Mouse (Mus musculus) granulocyte monocyte progenitor cell, adult 5-6 weeks (primary cell): ENCODE measurements around the gene Stac. TPM values are rescaled to one million over a fixed set of nuclear protein-coding genes. Genes with fewer than 3 reads are reported as not detected.

ENCODE experiments used
- ATAC-seq: replicated peaks from 2 replicates; pipeline ENCODE4 v1.8.0; 2016; ENCODE audit warnings: mild to moderate bottlenecking, moderate TSS enrichment, inconsistent platforms; ENCODE audit not compliant: poor library complexity, severe bottlenecking
- total RNA-seq, 2 experiments: library from RNA; stranded (forward) in 1 of 2; stranded (reverse) in 1 of 2; fragments of 200-712, 200-1000 nt in 1 of 2; fragments of >200 nt in 1 of 2; fragmentation: Nextera tagmentation in 1 of 2; gene quantifications; 2 replicates each; pipeline ENCODE4 v1.2.3; 2014 to 2017

The Stac gene
- total RNA-seq, 2 experiments from 2014 or later = not detected

GRCm38 (mm10) chr9:111522226-111522625 is 167.9 kb downstream of the Stac start:
- no peak for ATAC-seq

DNA sequence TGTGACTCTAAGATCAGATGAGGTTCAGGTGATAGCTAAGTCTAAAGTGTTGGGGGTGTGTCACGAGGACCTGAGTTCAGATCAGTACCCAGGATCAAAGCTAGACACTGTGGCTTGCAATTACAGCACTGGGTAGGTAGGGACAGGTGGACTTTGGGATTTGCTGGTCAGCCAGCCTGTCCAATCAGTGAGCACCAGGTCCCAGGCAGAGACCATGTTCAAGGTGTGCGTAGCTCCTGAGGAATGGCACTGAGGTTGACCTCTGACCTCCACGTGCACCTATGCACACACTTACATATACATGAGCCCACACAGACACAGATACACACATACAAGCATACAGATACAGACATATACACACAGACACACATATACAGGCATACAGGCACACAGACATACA is 174.6 kb downstream of the Stac start:
- ATAC-seq = no peak

DNA sequence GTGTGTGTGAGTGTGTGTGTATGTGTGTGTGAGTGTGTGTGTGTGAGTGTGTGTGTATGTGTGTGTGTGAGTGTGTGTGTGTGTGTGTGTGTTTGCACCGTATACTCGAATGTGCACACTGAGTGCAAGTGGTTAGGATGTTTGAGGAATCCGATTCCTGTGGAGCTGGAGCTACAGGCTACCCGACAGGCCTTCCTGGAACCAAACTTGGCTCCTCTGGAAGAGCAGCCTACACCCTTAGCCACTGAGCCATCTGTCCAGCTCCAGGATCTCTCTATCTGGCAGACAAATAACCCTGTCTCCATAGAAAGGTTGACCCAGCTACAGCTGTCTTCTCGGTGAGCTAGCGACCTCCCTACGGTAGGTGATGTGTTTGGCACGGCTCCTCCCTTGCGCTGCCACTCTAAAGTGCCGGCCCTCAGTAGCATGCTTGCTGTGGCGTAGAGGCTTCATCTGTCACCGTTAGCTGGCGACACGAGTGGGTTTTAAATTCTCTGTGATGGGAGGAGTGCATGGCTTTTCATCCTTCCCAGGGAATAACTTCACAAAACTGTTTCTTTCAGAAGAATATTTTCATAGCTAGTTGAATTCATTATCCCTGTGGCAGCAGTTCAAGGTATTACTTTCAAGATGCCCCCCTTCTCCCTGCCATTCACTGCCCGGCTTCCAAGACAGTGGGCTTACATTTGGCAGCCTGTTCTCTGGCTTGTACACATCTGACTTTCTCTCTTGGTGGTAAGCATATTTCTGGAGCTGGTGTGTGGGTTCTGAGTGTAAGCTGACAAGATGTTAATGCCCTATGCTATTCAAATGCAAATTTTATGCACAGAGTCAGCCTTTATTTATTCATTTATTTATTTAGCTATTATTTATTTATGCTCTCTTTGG is 175.3 kb downstream of the Stac start:
- ATAC-seq = no peak
